Mouse (Mus musculus): ENCODE data around the gene Sart3. TPM values are rescaled to one million over a fixed set of nuclear protein-coding genes. Genes with fewer than 3 reads are reported as not detected.
"Not testable (repeated sequence)": the region's sequence is repeated elsewhere in the genome, so short reads cannot be mapped to it uniquely, and the experiment has no call there.

Sart3 gene
- 57.6 and 58.7 TPM in 2 replicates for polyA plus RNA-seq (2015; fragmentation: Nextera tagmentation; extraction: Ambion mirVana)

- H3K9me3 ChIP-seq: no peaks in the 10 kb centered on the region
- peaks cover 33% of the 10 kb centered on the region for H3K4me1 ChIP-seq
- no peaks in the 10 kb centered on the region for H3K27me3 ChIP-seq
- peak within 1 kb of the TSS; percentile 84 for H3K4me3 ChIP-seq
- ATAC-seq (replicated peaks): peak; percentile 90
- peak within 1 kb of the TSS; percentile 99 for H3K27ac ChIP-seq (replicated peaks)
- 0% methylated on average over 49 of the region's 49 CpGs for WGBS
- peak within 1 kb of the TSS; percentile 97 for H3K4me2 ChIP-seq (replicated peaks)
- H3K36me3 ChIP-seq: peaks cover 34% of the 10 kb centered on the region
- peak within 1 kb of the TSS; percentile 91 for H3K9ac ChIP-seq (replicated peaks)
These were observed at the start of gene Sart3, which contains the start of gene Iscu for GRCm38 (mm10) chr5:113772450-113772895. Sart3 (minus strand) TSS chr5:113772510. Iscu (plus strand) TSS chr5:113772748.

- Histone ChIP-seq H3K4me1 (peaks cover 4% of the 10 kb centered on the region; the same call in 1 of the 2 replicates), H3K4me2 (replicated peaks) (no peak overlapping the region), H3K4me3 (no peak overlapping the region), H3K27ac (replicated peaks) (no peak overlapping the region), H3K27me3 (no peaks in the 10 kb centered on the region), H3K36me3 (no peaks in the 10 kb centered on the region), H3K9me3 (no peaks in the 10 kb centered on the region), H3K9ac (replicated peaks) (no peak overlapping the region)
- ATAC-seq (replicated peaks): no peak
- WGBS: 63% methylated on average over 14 of the region's 14 CpGs
These were observed 46.3 kb upstream of the Sart3 start for GRCm38 (mm10) chr5:113818572-113818971.

- Histone ChIP-seq H3K9me3 (no peaks in the 10 kb centered on the region), H3K27me3 (no peaks in the 10 kb centered on the region), H3K4me3 (no peak overlapping the region), H3K4me2 (replicated peaks) (peak overlapping the region; percentile 10; the same call in 1 of the 2 replicates), H3K36me3 (no peaks in the 10 kb centered on the region), H3K4me1 (peaks cover 4% of the 10 kb centered on the region; the same call in 1 of the 2 replicates), H3K27ac (replicated peaks) (no peak overlapping the region), H3K9ac (replicated peaks) (no peak overlapping the region; the same call in 1 of the 2 replicates)
- 15% methylated on average over 15 of the region's 15 CpGs for WGBS
- ATAC-seq (replicated peaks): no peak
These were observed 43.4 kb upstream of the Sart3 start for GRCm38 (mm10) chr5:113815638-113816152.

- H3K36me3 ChIP-seq: no peaks in the 10 kb centered on the region
- ATAC-seq (replicated peaks): no peak
- no peak overlapping the region for H3K27ac ChIP-seq (replicated peaks)
- H3K4me1 ChIP-seq: peaks cover 4% of the 10 kb centered on the region; the same call in 1 of the 2 replicates
- no peaks in the 10 kb centered on the region for H3K9me3 ChIP-seq
- H3K4me2 ChIP-seq (replicated peaks): no peak overlapping the region
- H3K4me3 ChIP-seq: no peak overlapping the region
- WGBS: 55% methylated on average over 11 of the region's 11 CpGs
- no peak overlapping the region for H3K9ac ChIP-seq (replicated peaks)
- H3K27me3 ChIP-seq: no peaks in the 10 kb centered on the region
These were observed 42.7 kb upstream of the Sart3 start for GRCm38 (mm10) chr5:113815041-113815389.

- WGBS: 37% methylated on average over 27 of the region's 27 CpGs
- Histone ChIP-seq H3K4me1 (peaks cover 4% of the 10 kb centered on the region; the same call in 1 of the 2 replicates), H3K27ac (replicated peaks) (no peak overlapping the region), H3K36me3 (no peaks in the 10 kb centered on the region), H3K9me3 (no peaks in the 10 kb centered on the region), H3K27me3 (no peaks in the 10 kb centered on the region), H3K9ac (replicated peaks) (no peak overlapping the region), H3K4me2 (replicated peaks) (no peak overlapping the region), H3K4me3 (no peak overlapping the region)
- ATAC-seq (replicated peaks): no peak
These were observed 42.1 kb upstream of the Sart3 start for GRCm38 (mm10) chr5:113814111-113815040.

GRCm38 (mm10) chr5:113813608-113814007 lies 41.3 kb upstream of the Sart3 start:
- H3K27ac ChIP-seq (replicated peaks): no peak overlapping the region
- no peak for ATAC-seq (replicated peaks)
- no peak overlapping the region for H3K9ac ChIP-seq (replicated peaks)
- H3K27me3 ChIP-seq: no peaks in the 10 kb centered on the region
- peaks cover 4% of the 10 kb centered on the region; the same call in 1 of the 2 replicates for H3K4me1 ChIP-seq
- H3K4me3 ChIP-seq: no peak overlapping the region
- WGBS: 26% methylated on average over 9 of the region's 9 CpGs
- H3K4me2 ChIP-seq (replicated peaks): no peak overlapping the region
- H3K9me3 ChIP-seq: no peaks in the 10 kb centered on the region
- no peaks in the 10 kb centered on the region for H3K36me3 ChIP-seq

- Histone ChIP-seq H3K4me1 (peaks cover 4% of the 10 kb centered on the region; the same call in 1 of the 2 replicates), H3K36me3 (no peaks in the 10 kb centered on the region), H3K27me3 (no peaks in the 10 kb centered on the region), H3K4me2 (replicated peaks) (no peak overlapping the region), H3K27ac (replicated peaks) (no peak overlapping the region), H3K9ac (replicated peaks) (no peak overlapping the region), H3K9me3 (no peaks in the 10 kb centered on the region), H3K4me3 (no peak overlapping the region)
- ATAC-seq (replicated peaks): no peak
- 92% methylated on average over 2 of the region's 2 CpGs for WGBS
These were observed 40.3 kb upstream of the Sart3 start for GRCm38 (mm10) chr5:113812638-113813037.

GRCm38 (mm10) chr5:113811824-113812420 lies 39.6 kb upstream of the Sart3 start:
- H3K9ac ChIP-seq (replicated peaks); H3K4me2 ChIP-seq (replicated peaks); H3K27me3 ChIP-seq; H3K4me1 ChIP-seq; ATAC-seq (replicated peaks); H3K36me3 ChIP-seq; H3K27ac ChIP-seq (replicated peaks); H3K9me3 ChIP-seq; H3K4me3 ChIP-seq: not testable (repeated sequence)
- WGBS: 22% methylated on average over 11 of the region's 12 CpGs

- H3K4me1 ChIP-seq: no peaks in the 10 kb centered on the region
- WGBS: 93% methylated on average over 4 of the region's 4 CpGs
- ATAC-seq (replicated peaks): no peak
- H3K4me2 ChIP-seq (replicated peaks): no peak overlapping the region
- no peak overlapping the region for H3K4me3 ChIP-seq
- H3K27me3 ChIP-seq: no peaks in the 10 kb centered on the region
- no peak overlapping the region for H3K27ac ChIP-seq (replicated peaks)
- H3K36me3 ChIP-seq: no peaks in the 10 kb centered on the region
- no peaks in the 10 kb centered on the region for H3K9me3 ChIP-seq
- no peak overlapping the region for H3K9ac ChIP-seq (replicated peaks)
These were observed 37.8 kb upstream of the Sart3 start for GRCm38 (mm10) chr5:113810111-113810510.

GRCm38 (mm10) chr5:113808177-113808576 lies 35.9 kb upstream of the Sart3 start:
- 89% methylated on average over 2 of the region's 2 CpGs for WGBS
- Histone ChIP-seq H3K4me2 (replicated peaks) (no peak overlapping the region), H3K27ac (replicated peaks) (no peak overlapping the region), H3K4me3 (no peak overlapping the region), H3K9me3 (no peaks in the 10 kb centered on the region), H3K27me3 (no peaks in the 10 kb centered on the region), H3K36me3 (no peaks in the 10 kb centered on the region), H3K4me1 (no peaks in the 10 kb centered on the region), H3K9ac (replicated peaks) (no peak overlapping the region)
- ATAC-seq (replicated peaks): no peak

GRCm38 (mm10) chr5:113807712-113808111 lies 35.4 kb upstream of the Sart3 start:
- H3K9me3 ChIP-seq: no peaks in the 10 kb centered on the region
- no peak overlapping the region for H3K9ac ChIP-seq (replicated peaks)
- no peaks in the 10 kb centered on the region for H3K36me3 ChIP-seq
- WGBS: 69% methylated on average over 9 of the region's 9 CpGs
- H3K4me3 ChIP-seq: no peak overlapping the region
- no peak overlapping the region for H3K4me2 ChIP-seq (replicated peaks)
- no peaks in the 10 kb centered on the region for H3K4me1 ChIP-seq
- no peak overlapping the region for H3K27ac ChIP-seq (replicated peaks)
- no peak for ATAC-seq (replicated peaks)
- no peaks in the 10 kb centered on the region for H3K27me3 ChIP-seq

GRCm38 (mm10) chr5:113806414-113806813 lies 34.1 kb upstream of the Sart3 start:
- no peak overlapping the region for H3K4me3 ChIP-seq
- no peaks in the 10 kb centered on the region for H3K4me1 ChIP-seq
- H3K9me3 ChIP-seq: no peaks in the 10 kb centered on the region
- ATAC-seq (replicated peaks): no peak
- H3K9ac ChIP-seq (replicated peaks): no peak overlapping the region
- no peaks in the 10 kb centered on the region for H3K27me3 ChIP-seq
- WGBS: 48% methylated on average over 10 of the region's 10 CpGs
- no peaks in the 10 kb centered on the region for H3K36me3 ChIP-seq
- H3K27ac ChIP-seq (replicated peaks): no peak overlapping the region
- H3K4me2 ChIP-seq (replicated peaks): no peak overlapping the region
